Mouse (Mus musculus): ENCODE data around the gene Arl8b. TPM values are rescaled to one million over a fixed set of nuclear protein-coding genes. Genes with fewer than 3 reads are reported as not detected.

Arl8b gene
- polyA plus RNA-seq, 1 experiment from 2014 or later, result 65.9 TPM

DNA sequence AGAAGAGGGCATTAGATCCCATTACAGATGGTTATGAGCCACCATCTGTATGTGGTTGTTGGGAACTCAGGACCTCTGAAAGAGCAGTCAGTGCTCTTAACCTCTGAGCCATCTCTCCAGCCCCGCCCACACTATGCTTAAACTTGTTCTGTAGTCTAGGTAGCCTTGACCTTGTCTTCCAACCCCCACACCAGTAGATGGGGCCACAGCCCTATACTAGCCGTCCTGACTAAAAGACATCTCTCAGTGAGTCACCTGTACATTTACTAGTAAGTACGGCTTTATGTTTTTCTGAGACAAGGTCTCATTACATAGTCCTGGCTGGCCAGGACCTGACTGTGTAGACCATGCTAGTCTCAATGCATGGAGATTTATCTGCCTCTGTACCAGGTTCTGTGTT, 12.0 kb upstream of the Arl8b start:
- H3K4me1 ChIP-seq (replicated peaks), result no peaks in the 10 kb centered on the region
- H3K27me3 ChIP-seq (ENCODE audit: insufficient read depth, poor library complexity, severe bottlenecking), result no peaks in the 10 kb centered on the region
- H3K36me3 ChIP-seq, result no peaks in the 10 kb centered on the region
- no peak for DNase-seq (ENCODE audit: low spot score)
- H3K4me3 ChIP-seq, result no peak overlapping the region
- H3K27ac ChIP-seq, result no peak overlapping the region
- no peaks in the 10 kb centered on the region for H3K9me3 ChIP-seq
- 81% methylated on average over 3 of the region's 3 CpGs for WGBS

DNA sequence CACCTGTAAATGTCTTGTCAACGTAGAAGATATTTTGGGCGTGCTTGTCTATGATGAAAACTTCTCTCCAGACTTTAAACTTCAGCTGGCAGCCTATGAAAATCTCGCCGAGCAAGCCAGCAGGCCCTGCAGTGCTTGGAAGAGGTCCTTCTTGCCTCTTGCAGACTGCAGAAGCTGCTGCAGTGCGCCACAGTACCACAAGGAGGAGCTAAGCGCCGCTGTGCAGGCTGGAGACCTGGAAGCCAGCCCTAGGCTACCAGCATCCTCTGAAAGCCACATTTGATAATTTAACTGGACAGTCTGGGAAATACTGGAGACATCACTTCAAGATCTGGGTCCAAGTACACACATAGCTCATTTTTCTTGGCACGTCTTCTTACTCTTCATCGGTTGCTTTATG, 10.0 kb upstream of the Arl8b start:
- WGBS, result 17% methylated on average over 9 of the region's 9 CpGs
- no peaks in the 10 kb centered on the region for H3K4me1 ChIP-seq (replicated peaks)
- H3K36me3 ChIP-seq, result no peaks in the 10 kb centered on the region
- H3K27ac ChIP-seq, result no peak overlapping the region
- no peak overlapping the region for H3K4me3 ChIP-seq
- H3K9me3 ChIP-seq, result no peaks in the 10 kb centered on the region
- H3K27me3 ChIP-seq (ENCODE audit: insufficient read depth, poor library complexity, severe bottlenecking), result no peaks in the 10 kb centered on the region
- DNase-seq (ENCODE audit: low spot score), result peak; percentile 82

DNA sequence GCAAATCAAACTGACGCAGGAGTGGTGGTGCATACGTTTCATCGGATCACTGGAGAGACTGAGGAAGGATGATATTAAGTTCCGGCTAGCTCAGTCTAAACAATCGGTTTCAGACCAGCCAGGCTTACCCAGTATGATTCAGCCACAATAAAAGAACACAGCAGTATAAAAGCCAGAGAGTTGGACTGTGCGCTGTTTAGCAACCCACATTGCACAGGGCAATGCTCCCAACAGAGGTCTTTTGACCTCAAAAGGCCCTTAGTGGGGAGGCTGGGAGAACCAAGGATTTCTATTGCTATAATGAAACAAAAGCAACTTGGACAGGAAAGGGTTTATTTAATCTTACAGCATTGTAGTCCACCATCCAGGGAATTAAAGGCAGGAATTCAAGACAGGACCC, 9.4 kb upstream of the Arl8b start:
- Histone ChIP-seq H3K9me3 (no peaks in the 10 kb centered on the region), H3K4me1 (replicated peaks) (no peaks in the 10 kb centered on the region), H3K27me3 (ENCODE audit: insufficient read depth, poor library complexity, severe bottlenecking) (no peaks in the 10 kb centered on the region), H3K27ac (no peak overlapping the region), H3K36me3 (no peaks in the 10 kb centered on the region), H3K4me3 (no peak overlapping the region)
- no peak for DNase-seq (ENCODE audit: low spot score)
- WGBS, result 87% methylated on average over 6 of the region's 6 CpGs

DNA sequence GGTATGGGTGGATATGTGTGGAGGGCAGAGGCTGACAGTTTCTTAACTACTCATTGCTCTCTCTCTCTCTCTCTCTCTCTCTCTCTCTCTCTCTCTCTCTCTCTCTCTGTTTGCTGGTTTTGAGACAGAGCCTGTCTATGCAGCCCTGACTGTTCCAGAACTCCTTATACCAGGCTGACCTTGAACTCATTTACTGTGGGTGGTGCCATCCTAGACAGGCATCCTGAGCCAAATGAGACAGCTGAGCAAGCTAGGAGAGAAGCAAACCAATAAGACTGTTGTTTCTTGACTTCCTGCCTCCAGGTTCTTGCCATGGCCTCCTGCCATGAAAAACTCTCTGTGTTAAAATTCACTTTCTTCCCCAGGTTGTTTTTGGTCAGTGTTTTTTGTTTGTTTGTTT, 6.6 kb upstream of the Arl8b start:
- DNase-seq (ENCODE audit: low spot score), result no peak
- Histone ChIP-seq H3K9me3 (no peaks in the 10 kb centered on the region), H3K36me3 (no peaks in the 10 kb centered on the region), H3K4me1 (replicated peaks) (no peaks in the 10 kb centered on the region), H3K27ac (no peak overlapping the region), H3K4me3 (no peak overlapping the region), H3K27me3 (ENCODE audit: insufficient read depth, poor library complexity, severe bottlenecking) (no peaks in the 10 kb centered on the region)

DNA sequence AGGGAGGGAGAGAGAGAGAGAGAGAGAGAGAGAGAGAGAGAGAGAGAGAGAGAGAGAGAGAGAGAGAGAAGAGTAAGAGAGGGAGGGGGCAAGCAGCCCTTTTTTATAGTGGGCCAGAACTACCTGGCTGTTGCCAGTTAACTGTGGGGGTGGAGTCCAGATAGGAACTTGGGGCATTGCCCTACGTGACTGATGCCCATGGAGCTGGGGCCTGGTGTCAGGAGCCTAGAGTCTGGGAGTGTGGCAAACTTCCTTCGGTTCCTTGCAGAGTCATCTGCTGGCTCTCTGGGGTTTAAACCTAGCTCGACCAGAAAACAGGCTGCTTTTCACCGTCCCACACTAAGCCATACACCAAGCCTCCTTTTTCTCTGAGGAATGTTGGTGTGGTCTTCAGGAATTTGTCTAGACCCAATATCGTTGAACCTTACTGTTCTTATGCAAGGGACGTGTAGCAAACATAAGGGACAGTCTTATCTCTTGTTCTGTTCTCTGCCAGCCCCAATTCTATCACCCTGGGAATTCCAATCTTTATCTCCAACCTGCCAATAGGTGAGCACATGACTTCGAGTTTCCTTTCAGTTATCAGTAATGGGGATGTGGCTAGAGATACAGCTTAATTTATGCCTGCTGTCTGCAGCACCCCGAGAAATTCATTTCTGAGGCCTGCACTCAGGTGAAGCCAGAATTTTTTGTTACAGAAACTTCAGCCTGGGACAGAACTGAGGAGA, 5.2 kb upstream of the Arl8b start:
- Histone ChIP-seq H3K4me3 (no peak overlapping the region), H3K4me1 (replicated peaks) (no peaks in the 10 kb centered on the region), H3K36me3 (no peaks in the 10 kb centered on the region), H3K27me3 (ENCODE audit: insufficient read depth, poor library complexity, severe bottlenecking) (no peaks in the 10 kb centered on the region), H3K9me3 (no peaks in the 10 kb centered on the region), H3K27ac (no peak overlapping the region)
- 77% methylated on average over 8 of the region's 8 CpGs for WGBS
- DNase-seq (ENCODE audit: low spot score), result no peak

DNA sequence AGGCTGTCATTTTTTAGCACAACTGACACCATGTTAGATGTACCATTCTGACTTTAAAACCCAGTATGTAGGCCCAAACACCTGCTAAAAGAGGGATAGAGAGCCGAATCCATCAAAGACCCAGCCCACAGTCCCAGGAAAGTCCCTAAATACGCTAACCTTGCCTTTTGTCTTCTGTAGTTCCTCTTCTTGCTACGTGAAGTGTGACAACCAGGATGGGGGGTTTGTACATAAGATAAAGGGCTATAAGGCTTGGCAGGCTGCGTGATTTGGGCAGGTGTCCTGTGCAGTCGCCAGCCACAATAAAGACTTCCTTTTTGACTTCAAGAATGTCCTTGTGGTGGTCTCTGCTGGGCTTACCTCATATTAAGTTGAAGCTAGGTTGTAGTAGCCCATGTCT, 4.5 kb upstream of the Arl8b start:
- no peak for DNase-seq (ENCODE audit: low spot score)
- H3K36me3 ChIP-seq, result no peaks in the 10 kb centered on the region
- H3K4me1 ChIP-seq (replicated peaks), result no peaks in the 10 kb centered on the region
- no peak overlapping the region for H3K4me3 ChIP-seq
- H3K27me3 ChIP-seq (ENCODE audit: insufficient read depth, poor library complexity, severe bottlenecking), result no peaks in the 10 kb centered on the region
- H3K9me3 ChIP-seq, result no peaks in the 10 kb centered on the region
- WGBS, result 83% methylated on average over 5 of the region's 5 CpGs
- no peak overlapping the region for H3K27ac ChIP-seq

DNA sequence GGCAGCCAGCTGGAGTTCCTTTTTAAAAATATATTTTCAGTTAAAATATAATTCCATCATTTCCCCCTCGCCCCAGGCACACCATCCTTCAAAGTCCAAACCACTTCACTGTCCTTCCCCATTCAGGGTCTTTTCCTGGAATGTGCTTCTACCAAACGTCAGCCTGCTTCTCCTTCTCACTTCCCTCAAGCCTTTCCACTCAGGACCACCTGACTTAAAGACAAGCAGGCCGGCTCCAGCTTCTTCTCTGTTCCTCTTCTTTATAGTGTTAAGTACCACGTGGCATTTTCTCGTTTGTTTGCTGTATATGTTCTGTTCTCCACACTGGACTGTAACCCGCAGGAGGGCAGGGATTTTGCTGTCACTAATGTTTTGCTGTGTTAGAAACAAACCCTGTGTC, 1.0 kb upstream of the Arl8b start:
- WGBS, result 72% methylated on average over 6 of the region's 6 CpGs
- H3K9me3 ChIP-seq, result no peaks in the 10 kb centered on the region
- H3K4me3 ChIP-seq, result no peak overlapping the region
- H3K27me3 ChIP-seq (ENCODE audit: insufficient read depth, poor library complexity, severe bottlenecking), result no peaks in the 10 kb centered on the region
- H3K4me1 ChIP-seq (replicated peaks), result peaks cover 18% of the 10 kb centered on the region
- no peak for DNase-seq (ENCODE audit: low spot score)
- H3K36me3 ChIP-seq, result no peaks in the 10 kb centered on the region
- no peak overlapping the region for H3K27ac ChIP-seq

DNA sequence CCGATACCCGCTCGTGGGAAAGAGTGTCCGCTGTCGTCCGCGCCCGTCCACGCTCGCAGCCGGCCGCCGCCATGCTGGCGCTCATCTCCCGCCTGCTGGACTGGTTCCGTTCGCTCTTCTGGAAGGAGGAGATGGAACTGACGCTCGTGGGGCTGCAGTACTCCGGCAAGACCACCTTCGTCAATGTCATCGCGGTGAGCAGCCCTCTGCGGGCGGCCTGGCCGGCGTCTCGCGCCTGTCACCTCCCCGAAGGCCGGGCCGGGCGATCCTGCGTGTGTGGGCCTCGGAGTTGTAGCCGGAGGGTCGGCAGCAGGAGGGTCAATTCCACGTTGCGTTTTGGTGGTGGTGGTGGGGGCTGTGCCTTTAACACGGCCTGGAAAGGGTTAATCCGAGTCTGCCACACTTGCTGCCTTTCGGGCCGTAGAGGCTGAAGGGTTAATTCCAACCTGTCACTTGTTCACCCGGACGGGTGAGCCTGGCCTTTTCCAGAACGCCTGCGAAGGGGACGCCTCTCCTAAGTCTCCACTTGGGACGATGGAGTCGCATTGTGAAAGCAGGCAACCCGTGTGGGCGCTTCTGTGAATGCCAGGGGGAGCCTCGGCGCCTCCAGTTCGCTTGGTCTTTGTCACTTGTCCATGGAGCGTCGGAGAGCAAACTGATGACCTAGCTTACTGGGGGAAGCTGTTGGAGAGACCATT, 434 bp downstream of the Arl8b start:
- Histone ChIP-seq H3K4me3 (peak overlapping the region; percentile 99), H3K4me1 (replicated peaks) (peaks cover 18% of the 10 kb centered on the region), H3K36me3 (no peaks in the 10 kb centered on the region), H3K27ac (peak overlapping the region; percentile 91), H3K27me3 (ENCODE audit: insufficient read depth, poor library complexity, severe bottlenecking) (no peaks in the 10 kb centered on the region), H3K9me3 (no peaks in the 10 kb centered on the region)
- under 1% methylated on average over 57 of the region's 57 CpGs for WGBS
- DNase-seq (ENCODE audit: low spot score), result no peak

DNA sequence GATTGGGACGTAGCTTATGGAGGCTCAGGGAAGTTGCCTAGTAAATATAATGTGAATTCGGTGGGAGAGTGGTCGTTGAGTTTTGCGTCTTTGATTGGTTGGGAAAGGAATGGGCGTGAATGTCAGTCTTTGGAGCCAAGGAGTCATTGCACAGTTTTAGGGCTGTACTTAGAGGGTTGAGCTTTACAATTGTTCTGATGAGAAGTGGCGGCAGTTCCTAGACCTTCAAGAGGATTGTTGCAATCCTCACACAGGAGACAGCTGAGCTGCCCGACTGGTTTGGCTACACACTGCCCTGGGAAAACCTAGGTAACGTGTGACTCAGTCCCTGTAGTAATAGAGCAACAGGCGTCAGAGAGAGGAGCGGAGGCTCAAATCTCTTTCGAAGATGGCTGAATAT, 1.2 kb downstream of the Arl8b start:
- no peaks in the 10 kb centered on the region for H3K27me3 ChIP-seq (ENCODE audit: insufficient read depth, poor library complexity, severe bottlenecking)
- WGBS, result 47% methylated on average over 11 of the region's 11 CpGs
- DNase-seq (ENCODE audit: low spot score), result no peak
- peaks cover 18% of the 10 kb centered on the region for H3K4me1 ChIP-seq (replicated peaks)
- H3K36me3 ChIP-seq, result no peaks in the 10 kb centered on the region
- H3K27ac ChIP-seq, result peak overlapping the region; percentile 91
- no peaks in the 10 kb centered on the region for H3K9me3 ChIP-seq
- peak overlapping the region; percentile 99 for H3K4me3 ChIP-seq

DNA sequence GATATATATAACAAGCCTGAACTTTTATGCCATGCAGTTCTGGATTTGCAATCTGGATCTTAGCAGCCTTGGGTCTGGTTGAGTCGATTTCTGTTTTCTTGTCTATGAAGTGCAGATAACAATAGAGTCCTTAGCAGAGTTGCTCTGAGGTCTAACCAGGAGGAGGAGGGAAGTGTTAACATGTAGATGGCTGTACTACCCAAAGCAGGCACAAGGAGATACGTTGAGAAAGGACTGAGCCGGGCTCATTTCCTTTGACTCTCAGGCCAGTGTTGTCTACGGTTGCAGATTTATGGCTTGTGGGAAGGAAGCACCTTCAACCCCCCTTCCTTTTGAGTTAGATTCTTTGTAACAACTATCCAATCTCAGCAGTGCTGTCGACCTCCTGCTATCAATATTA, 1.9 kb downstream of the Arl8b start:
- 77% methylated on average over 5 of the region's 5 CpGs for WGBS
- no peaks in the 10 kb centered on the region for H3K27me3 ChIP-seq (ENCODE audit: insufficient read depth, poor library complexity, severe bottlenecking)
- no peak for DNase-seq (ENCODE audit: low spot score)
- H3K4me3 ChIP-seq, result peak overlapping the region; percentile 99
- peaks cover 18% of the 10 kb centered on the region for H3K4me1 ChIP-seq (replicated peaks)
- no peaks in the 10 kb centered on the region for H3K36me3 ChIP-seq
- no peak overlapping the region for H3K27ac ChIP-seq
- no peaks in the 10 kb centered on the region for H3K9me3 ChIP-seq

DNA sequence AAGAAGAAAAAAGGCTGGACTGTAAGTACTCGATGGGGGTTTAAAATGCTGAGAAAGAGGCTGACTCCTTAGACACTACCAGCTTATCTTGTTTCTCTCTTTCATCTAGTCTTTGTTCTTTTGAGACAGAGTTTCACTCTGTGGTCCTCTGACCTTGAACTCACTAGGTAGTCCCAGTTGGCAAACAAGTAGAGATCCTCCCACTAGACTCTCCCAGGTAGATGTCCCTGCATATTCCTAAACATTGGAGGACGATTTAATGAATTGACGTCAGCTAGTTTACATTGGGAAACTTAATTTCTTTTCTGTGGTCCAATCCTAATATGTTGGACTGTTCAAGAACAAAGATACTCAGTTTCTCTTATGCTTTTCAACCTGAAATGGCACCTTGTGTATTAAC, 2.7 kb downstream of the Arl8b start:
- no peak for DNase-seq (ENCODE audit: low spot score)
- peaks cover 18% of the 10 kb centered on the region for H3K4me1 ChIP-seq (replicated peaks)
- 93% methylated on average over 3 of the region's 3 CpGs for WGBS
- H3K27ac ChIP-seq, result no peak overlapping the region
- H3K36me3 ChIP-seq, result no peaks in the 10 kb centered on the region
- H3K9me3 ChIP-seq, result no peaks in the 10 kb centered on the region
- H3K4me3 ChIP-seq, result no peak overlapping the region
- no peaks in the 10 kb centered on the region for H3K27me3 ChIP-seq (ENCODE audit: insufficient read depth, poor library complexity, severe bottlenecking)

DNA sequence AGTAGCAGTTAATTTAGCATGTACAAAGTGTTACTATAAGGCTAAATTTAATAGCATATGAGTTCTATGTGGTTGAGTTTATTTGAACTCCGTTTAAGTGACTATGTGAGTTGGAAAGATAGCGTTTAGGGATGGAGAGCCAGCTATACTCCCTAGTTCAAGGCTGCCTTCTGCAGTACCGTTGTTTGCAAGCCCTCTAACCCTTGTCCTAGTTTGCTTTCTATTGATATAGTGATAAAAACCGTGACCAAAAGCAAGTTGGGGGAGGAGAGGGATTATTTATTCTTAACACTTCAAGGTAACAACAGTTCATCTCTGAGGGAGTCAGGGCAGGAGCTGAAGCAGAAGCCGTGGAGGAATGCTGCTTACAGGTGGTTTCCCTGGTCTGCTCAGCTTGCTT, 8.6 kb downstream of the Arl8b start:
- H3K9me3 ChIP-seq, result no peaks in the 10 kb centered on the region
- H3K27me3 ChIP-seq (ENCODE audit: insufficient read depth, poor library complexity, severe bottlenecking), result no peaks in the 10 kb centered on the region
- H3K4me1 ChIP-seq (replicated peaks), result peaks cover 7% of the 10 kb centered on the region
- WGBS, result 81% methylated on average over 5 of the region's 5 CpGs
- DNase-seq (ENCODE audit: low spot score), result no peak
- no peak overlapping the region for H3K27ac ChIP-seq
- H3K36me3 ChIP-seq, result no peaks in the 10 kb centered on the region
- no peak overlapping the region for H3K4me3 ChIP-seq

DNA sequence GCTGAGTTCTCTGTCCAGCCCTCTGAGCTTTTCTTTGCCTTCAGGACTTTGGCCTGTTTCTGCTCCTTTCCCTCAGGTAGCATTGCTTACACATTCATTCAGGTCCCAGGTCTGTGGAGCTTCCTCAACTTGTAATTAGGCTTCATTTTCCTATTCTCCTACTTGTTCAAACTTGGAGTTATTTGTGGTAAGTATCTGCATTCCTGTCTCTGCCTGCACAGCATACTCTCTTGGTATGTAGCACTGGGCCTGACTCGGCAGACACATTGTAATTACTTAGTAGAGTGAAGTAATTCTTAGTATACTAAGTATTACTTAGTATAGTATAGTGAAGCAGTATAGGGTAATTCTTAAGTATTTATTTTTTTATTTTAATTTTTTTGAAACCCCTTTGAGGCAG, 13.0 kb downstream of the Arl8b start:
- DNase-seq (ENCODE audit: low spot score), result no peak
- Histone ChIP-seq H3K4me3 (no peak overlapping the region), H3K27ac (no peak overlapping the region), H3K27me3 (ENCODE audit: insufficient read depth, poor library complexity, severe bottlenecking) (no peaks in the 10 kb centered on the region), H3K4me1 (replicated peaks) (peaks cover 15% of the 10 kb centered on the region), H3K9me3 (no peaks in the 10 kb centered on the region), H3K36me3 (no peaks in the 10 kb centered on the region)
- WGBS, result 96% methylated on average over 1 of the region's 1 CpGs
